In genomic region chr13:37830874-37831311, GRCm38 (mm10) we compare ENCODE assay signal across 9 mouse cellular contexts. TPM values are rescaled to one million over a fixed set of nuclear protein-coding genes. Genes with fewer than 3 reads are reported as not detected.
A peak's percentile ranks its signal among the peaks of the same experiment; 100 is the strongest.
DNase-seq lines count a peak whose midpoint lies in the region; ATAC-seq and TF ChIP-seq lines count a peak whose summit lies in the region.
"Had no signal": no experiment of that assay in that cellular context is flagged by ENCODE, and none has a peak within 500 bp of the region (broad histone marks: within the 10 kb centered on the region; RNA-seq: fewer than 3 reads in every experiment).

No protein-coding gene starts in this region.

- H3K4me3 ChIP-seq in heart, embryonic 11.5 days (ENCODE audit: low read depth, low read length) = no peak overlapping the region
- H3K4me3 ChIP-seq in bone marrow, adult 2 months (replicated peaks; ENCODE audit: control insufficient read depth, low read depth, low read length) = no peak overlapping the region
- H3K4me3 ChIP-seq in lung, adult 2 months (replicated peaks; ENCODE audit: extremely low read depth, low read depth, low read length) = no peak overlapping the region

- no peak for TF ChIP-seq POLR2A in bone marrow, adult 2 months (IDR thresholded peaks at IDR 0.05; ENCODE audit: borderline replicate concordance, control insufficient read depth, low read depth, low read length)
- no peak for TF ChIP-seq POLR2A in lung, adult 2 months (IDR thresholded peaks at IDR 0.05; ENCODE audit: borderline replicate concordance, extremely low read depth, low read depth, low read length)

- peak overlapping the region; percentile 9; the same call in 1 of the 2 replicates for H3K4me2 ChIP-seq in heart, embryonic 11.5 days

- peak overlapping the region; percentile 52; the same call in 1 of the 2 replicates for H3K9ac ChIP-seq in heart, embryonic 11.5 days (ENCODE audit: low read depth, low read length)

- TF ChIP-seq CTCF in bone marrow, adult 2 months (IDR thresholded peaks at IDR 0.05; ENCODE audit: control insufficient read depth, insufficient read depth, low read length) = no peak
- TF ChIP-seq CTCF in lung, adult 2 months (IDR thresholded peaks at IDR 0.05; ENCODE audit: insufficient read depth, low read length) = no peak

- no peak for ATAC-seq in heart, embryonic 11.5 days (replicated peaks; ENCODE audit: insufficient number of reproducible peaks, low FRiP score, low TSS enrichment)

- intact Hi-C loops in heart, postnatal 36 days (cut with DNase I) = no loop called here

- no peaks in the 10 kb centered on the region for H3K27me3 ChIP-seq in heart, embryonic 11.5 days (ENCODE audit: control insufficient read depth, insufficient read depth, low read length)

- H3K4me1 ChIP-seq in heart, embryonic 11.5 days (ENCODE audit: control insufficient read depth, insufficient read depth, low read length) = peaks cover 50% of the 10 kb centered on the region
- H3K4me1 ChIP-seq in bone marrow, adult 2 months (ENCODE audit: control insufficient read depth, insufficient read depth, low read length) = peaks cover 13% of the 10 kb centered on the region
- H3K4me1 ChIP-seq in lung, adult 2 months (ENCODE audit: control insufficient read depth, insufficient read depth, low read length) = peaks cover 25% of the 10 kb centered on the region

- H3K9me3 ChIP-seq in heart, embryonic 11.5 days (replicated peaks; ENCODE audit: control insufficient read depth, low read length) = no peaks in the 10 kb centered on the region

- 32% methylated on average over 4 of the region's 4 CpGs for WGBS in heart, embryonic 11.5 days (ENCODE audit: insufficient replicate concordance)
- WGBS in bone marrow, adult 2 months = 37% methylated on average over 4 of the region's 4 CpGs
- 30% methylated on average over 4 of the region's 4 CpGs for WGBS in lung, adult 2 months

- no peak for DNase-seq in heart, postnatal 36 days
- DNase-seq in A20 (ENCODE audit: low read depth, low spot score) = peak; percentile 44
- DNase-seq in lung, adult 2 months = peak; percentile 46
- DNase-seq in spleen, postnatal 14 days (ENCODE audit: low spot score in 2 of 2) = no peak
- DNase-seq in ovary, postnatal 14 days (ENCODE audit: low spot score) = no peak
- no peak for DNase-seq in gastrocnemius, adult 18-20 months (ENCODE audit: low spot score)
- DNase-seq: cerebellum, adult 9-11 months had no signal

- H3K36me3 ChIP-seq in heart, embryonic 11.5 days (ENCODE audit: control insufficient read depth, insufficient read depth, low read length) = no peaks in the 10 kb centered on the region

- H3K27ac ChIP-seq in heart, embryonic 11.5 days (ENCODE audit: low read depth, low read length) = no peak overlapping the region
- peak overlapping the region; percentile 76 for H3K27ac ChIP-seq in bone marrow, adult 2 months (ENCODE audit: control insufficient read depth, insufficient read depth, low read depth, low read length, poor library complexity)

RNA-seq across cellular contexts. Expression of gene Rreb1, which starts 52.7 kb away (rescaled TPM):
- 11.4 and 16.6 TPM in 2 replicates for polyA plus RNA-seq in heart, embryonic 11.5 days (2014; fragmentation: Nextera tagmentation; extraction: Ambion mirVana)
- 10 to 100 TPM; 41.7 to 51.5 TPM for total RNA-seq in heart, postnatal 36 days (2021)
- 7.5 and 17.7 TPM in 2 replicates for polyA plus RNA-seq in bone marrow, adult 2 months (2011; ENCODE audit: insufficient read depth, insufficient read length, low replicate concordance, missing spikeins)
- 23.0 and 23.7 TPM in 2 replicates for polyA plus RNA-seq in lung, adult 2 months (2012; rRNA removed)
- 10 to 100 TPM; 25.9 to 32.7 TPM for total RNA-seq in gastrocnemius, adult 18-20 months (2021)

Comparison
In these comparisons a context has a peak if more than half of its experiments do, and no peak if none do; other contexts are left out.
1. DNase-seq: peak in A20 (single experiment) and lung, adult 2 months (single experiment); none in heart, postnatal 36 days (0 of 2), spleen, postnatal 14 days (0 of 2), ovary, postnatal 14 days (single experiment) and gastrocnemius, adult 18-20 months (single experiment).